Mouse (Mus musculus): ENCODE data around the gene Gm11060.

- TF ChIP-seq POLR2A (IDR thresholded peaks at IDR 0.05; ENCODE audit: borderline replicate concordance, control insufficient read depth, low read depth, low read length), result no peak
- TF ChIP-seq CTCF (IDR thresholded peaks at IDR 0.05; ENCODE audit: control insufficient read depth, insufficient read depth, low read length), result no peak
These were observed 827 bp upstream of the Gm11060 start for GRCm38 (mm10) chr2:105090991-105091390.

All from bone marrow, adult 2 months (tissue).